Mouse (Mus musculus): ENCODE results near the gene Nmt2.

DNA sequence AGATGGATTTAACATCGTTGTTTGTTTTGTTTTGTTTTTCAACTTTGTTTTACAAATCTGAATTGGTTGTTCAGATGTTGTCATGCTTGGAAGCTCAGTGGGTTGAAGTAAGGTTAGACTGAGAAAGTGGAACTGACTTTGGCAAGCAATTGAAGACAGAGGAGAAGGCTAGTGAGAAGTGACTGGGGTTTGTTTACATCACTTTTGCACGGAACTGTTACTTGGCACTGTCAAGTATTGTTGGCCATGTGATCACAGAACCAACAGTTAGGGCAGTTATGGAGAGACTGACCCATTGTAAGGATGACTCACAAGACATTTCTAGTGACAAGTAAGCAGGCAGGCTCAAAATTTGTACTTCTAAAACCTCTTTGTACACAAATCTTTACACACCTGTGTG, 39.1 kb downstream of the Nmt2 start:
- TF ChIP-seq POLR2A (IDR thresholded peaks at IDR 0.05; ENCODE audit: control insufficient read depth in 1 of 2, insufficient read depth in 1 of 2, low read depth in 1 of 2, low read length in 2 of 2, poor library complexity in 1 of 2) (no peak), CTCF (IDR thresholded peaks at IDR 0.05 in 2 of 3, conservative IDR thresholded peaks at IDR 0.05 in 1 of 3; ENCODE audit: control insufficient read depth in 1 of 3, insufficient read depth in 1 of 3, low read depth in 2 of 3, low read length in 3 of 3, poor library complexity in 1 of 3, severe bottlenecking in 1 of 3) (no peak), MAX (IDR thresholded peaks at IDR 0.05; ENCODE audit: low read length) (no peak), GATA1 (IDR thresholded peaks at IDR 0.05; ENCODE audit: low read depth, low read length) (no peak), E2F4 (IDR thresholded peaks at IDR 0.05; ENCODE audit: borderline replicate concordance, low read depth, low read length) (no peak), GABPA (IDR thresholded peaks at IDR 0.05; ENCODE audit: low read depth, low read length) (no peak), ZMIZ1 (IDR thresholded peaks at IDR 0.05; ENCODE audit: low read depth, low read length) (no peak), SMC3 (IDR thresholded peaks at IDR 0.05; ENCODE audit: low read depth, low read length) (no peak), RAD21 (IDR thresholded peaks at IDR 0.05; ENCODE audit: low read depth, low read length) (no peak)

Data from MEL (cell line).